Mouse (Mus musculus) MEL (cell line): ENCODE data around the gene Ppp1r18. TPM values are rescaled to one million over a fixed set of nuclear protein-coding genes. Genes with fewer than 3 reads are reported as not detected.

ENCODE experiments used
- DNase-seq: peaks from one replicate; pipeline ENCODE4 v3.0.0; 2011; ENCODE audit warnings: low read depth, low spot score
- H3K27ac ChIP-seq: 2 replicates; pipeline ENCODE4 v1.5.1; 2012; ENCODE audit warnings: low read depth, mild to moderate bottlenecking, control low read depth, low read length, moderate library complexity; ENCODE audit not compliant: control insufficient read depth
- H3K27me3 ChIP-seq, 2 experiments: fragments of 150-350 bp in 1 of 2; sonication (generic) in 1 of 2; 2 replicates each; pipeline ENCODE4 v1.6.1; 2012; ENCODE audit warnings: low read length in 2 of 2, mild to moderate bottlenecking in 2 of 2, improper control_type of control experiment in 1 of 2, moderate library complexity in 1 of 2; ENCODE audit not compliant: insufficient read depth in 2 of 2, control insufficient read depth in 1 of 2
- H3K36me3 ChIP-seq, 2 experiments: 2 replicates each; pipeline ENCODE4 v1.6.1; 2012 to 2014; ENCODE audit warnings: low read length in 2 of 2, improper control_type of control experiment in 1 of 2, inconsistent platforms in 1 of 2, mild to moderate bottlenecking in 1 of 2; ENCODE audit not compliant: insufficient read depth in 2 of 2, control insufficient read depth in 1 of 2
- H3K4me1 ChIP-seq, 2 experiments: fragments of 150-350 bp in 1 of 2; sonication (generic) in 1 of 2; 2 replicates each; pipeline ENCODE4 v1.6.1; 2012; ENCODE audit warnings: low read length in 2 of 2, improper control_type of control experiment in 1 of 2, mild to moderate bottlenecking in 1 of 2; ENCODE audit not compliant: insufficient read depth in 2 of 2, control insufficient read depth in 1 of 2
- H3K4me3 ChIP-seq, 2 experiments: fragments of 150-350 bp in 1 of 2; sonication (generic) in 1 of 2; 2 replicates each; pipeline ENCODE4 v1.5.1; 2012; ENCODE audit warnings: low read depth in 2 of 2, low read length in 2 of 2, mild to moderate bottlenecking in 2 of 2, moderate library complexity in 2 of 2, control low read depth in 1 of 2, improper control_type of control experiment in 1 of 2; ENCODE audit not compliant: control insufficient read depth in 1 of 2, insufficient read depth in 1 of 2
- H3K79me2 ChIP-seq: 2 replicates; pipeline ENCODE4 v1.6.1; 2012; ENCODE audit warnings: mild to moderate bottlenecking, low read length, moderate library complexity; ENCODE audit not compliant: control insufficient read depth, poor library complexity, insufficient read depth
- H3K9ac ChIP-seq: 2 replicates; pipeline ENCODE4 v1.6.1; 2012; ENCODE audit warnings: low read depth, mild to moderate bottlenecking, control low read depth, low read length, moderate library complexity; ENCODE audit not compliant: control insufficient read depth, poor library complexity, severe bottlenecking
- H3K9me3 ChIP-seq: fragments of 150-350 bp; sonication (generic); replicated peaks from 2 replicates; pipeline ENCODE4 v1.6.1; 2012; ENCODE audit warnings: mild to moderate bottlenecking, low read length, improper control_type of control experiment, moderate library complexity; ENCODE audit not compliant: insufficient read depth
- BHLHE40 ChIP-seq: IDR thresholded peaks from 2 replicates; pipeline ENCODE4 v1.6.1; 2012; ENCODE audit warnings: low read depth, mild to moderate bottlenecking, inconsistent platforms, low read length, improper control_type of control experiment, borderline replicate concordance
- CTCF ChIP-seq, 3 experiments: IDR thresholded peaks in 2 of 3; conservative IDR thresholded peaks in 1 of 3; 2 replicates each; pipeline ENCODE4 v1.5.1; 2011 to 2012; ENCODE audit warnings: low read length in 3 of 3, low read depth in 2 of 3, mild to moderate bottlenecking in 2 of 3, improper control_type of control experiment in 1 of 3, inconsistent platforms in 1 of 3, mixed read lengths in 1 of 3, moderate library complexity in 1 of 3; ENCODE audit not compliant: control insufficient read depth in 1 of 3, insufficient read depth in 1 of 3, poor library complexity in 1 of 3, severe bottlenecking in 1 of 3
- ELF1 ChIP-seq: IDR thresholded peaks from 2 replicates; pipeline ENCODE4 v1.6.1; 2014; ENCODE audit warnings: low read depth, mild to moderate bottlenecking, inconsistent platforms, low read length, improper control_type of control experiment, moderate library complexity
- GATA1 ChIP-seq: IDR thresholded peaks from 2 replicates; pipeline ENCODE4 v1.6.1; 2011; ENCODE audit warnings: low read depth, low read length, improper control_type of control experiment
- KAT2A ChIP-seq: conservative IDR thresholded peaks from 2 replicates; pipeline ENCODE4 v1.6.1; 2012; ENCODE audit warnings: low read depth, low read length, improper control_type of control experiment, inconsistent platforms
- MAZ ChIP-seq: IDR thresholded peaks from 2 replicates; pipeline ENCODE4 v1.6.1; 2012; ENCODE audit warnings: low read depth, mild to moderate bottlenecking, inconsistent platforms, low read length, improper control_type of control experiment
- MXI1 ChIP-seq: IDR thresholded peaks from 2 replicates; pipeline ENCODE4 v1.6.1; 2011; ENCODE audit warnings: mild to moderate bottlenecking, low read depth, low read length, improper control_type of control experiment
- MYB ChIP-seq: IDR thresholded peaks from 2 replicates; pipeline ENCODE4 v1.6.1; 2011; ENCODE audit warnings: mild to moderate bottlenecking, low read depth, low read length, improper control_type of control experiment
- NRF1 ChIP-seq: IDR thresholded peaks from 2 replicates; pipeline ENCODE4 v1.6.1; 2014; ENCODE audit warnings: low read depth, mild to moderate bottlenecking, inconsistent platforms, low read length, improper control_type of control experiment, moderate library complexity; ENCODE audit not compliant: poor library complexity, insufficient read depth, severe bottlenecking
- POLR2AphosphoS2 ChIP-seq: IDR thresholded peaks from 2 replicates; pipeline ENCODE4 v1.6.1; 2011; ENCODE audit warnings: low read length, improper control_type of control experiment
- RAD21 ChIP-seq: IDR thresholded peaks from 2 replicates; pipeline ENCODE4 v1.6.1; 2011; ENCODE audit warnings: mild to moderate bottlenecking, low read depth, low read length, improper control_type of control experiment
- RCOR1 ChIP-seq: IDR thresholded peaks from 2 replicates; pipeline ENCODE4 v1.6.1; 2012; ENCODE audit warnings: low read depth, mild to moderate bottlenecking, inconsistent platforms, low read length, improper control_type of control experiment
- SIN3A ChIP-seq: IDR thresholded peaks from 2 replicates; pipeline ENCODE4 v1.6.1; 2012; ENCODE audit warnings: low read length, improper control_type of control experiment, inconsistent platforms
- ZC3H11A ChIP-seq: IDR thresholded peaks from 2 replicates; pipeline ENCODE4 v1.6.1; 2012; ENCODE audit warnings: low read depth, mild to moderate bottlenecking, inconsistent platforms, low read length, improper control_type of control experiment
- ZKSCAN1 ChIP-seq: IDR thresholded peaks from 2 replicates; pipeline ENCODE4 v1.6.1; 2012; ENCODE audit warnings: low read depth, mild to moderate bottlenecking, inconsistent platforms, low read length, improper control_type of control experiment, moderate library complexity
- ZMIZ1 ChIP-seq: IDR thresholded peaks from 2 replicates; pipeline ENCODE4 v1.6.1; 2012; ENCODE audit warnings: low read depth, mild to moderate bottlenecking, inconsistent platforms, low read length, improper control_type of control experiment, moderate library complexity
- ZNF384 ChIP-seq: IDR thresholded peaks from 2 replicates; pipeline ENCODE4 v1.6.1; 2012; ENCODE audit warnings: low read depth, mild to moderate bottlenecking, inconsistent platforms, low read length, improper control_type of control experiment
- polyA plus RNA-seq, 2 experiments: library from polyadenylated mRNA; stranded (reverse) in 1 of 2; unstranded in 1 of 2; fragments of >175 nt in 1 of 2; fragments of >200 nt in 1 of 2; gene quantifications; 2 replicates each; pipeline versions ENCODE4 v1.2.1 to v1.2.4; 2012; ENCODE audit warnings: low replicate concordance in 2 of 2, low read depth in 1 of 2; ENCODE audit not compliant: insufficient read length in 2 of 2, insufficient read depth in 1 of 2, missing spikeins in 1 of 2
- total RNA-seq: library from RNA; depleted of rRNA; stranded (reverse); fragments of 300-350 nt; gene quantifications from 2 replicates; pipeline ENCODE4 v1.2.3, GENCODE M21; 2012

The Ppp1r18 gene
- total and polyA plus RNA-seq, 3 experiments = 10.1 to 36.2 TPM; not detected in 1

DNA sequence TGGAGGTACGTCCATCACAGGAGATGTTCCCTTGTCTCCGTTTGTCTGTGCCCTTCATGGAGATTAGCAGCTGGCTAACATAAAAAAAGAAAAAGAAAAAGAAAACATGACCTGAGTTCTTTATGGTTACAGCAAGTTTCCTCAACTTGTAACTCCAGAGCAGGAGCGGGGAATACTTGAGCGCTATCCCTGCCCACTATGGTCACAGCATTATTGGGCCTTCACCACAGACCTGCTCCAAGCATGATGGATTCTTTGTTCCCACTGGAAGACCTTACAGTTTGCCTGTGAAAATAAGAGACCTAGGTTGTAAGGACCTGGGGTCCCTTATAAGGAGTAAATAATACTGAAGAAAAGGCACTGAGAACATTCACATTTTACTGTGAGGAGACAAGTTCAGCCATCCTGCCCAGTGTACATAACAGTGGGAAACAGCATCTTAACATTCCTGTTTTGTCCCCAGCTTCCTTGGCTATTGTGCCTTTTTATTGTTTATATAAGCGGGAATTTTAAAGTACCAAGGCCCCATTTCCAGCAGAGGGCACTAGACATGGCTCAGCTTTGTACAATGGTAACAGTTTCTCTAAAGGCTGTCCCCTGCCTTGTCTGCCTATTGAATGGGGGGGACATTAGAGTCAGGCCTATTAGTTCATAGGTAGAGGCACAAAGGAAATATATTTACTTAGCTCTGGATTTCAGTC is 55.6 kb downstream of the Ppp1r18 start:
- TF ChIP-seq MYB = no peak
- peak in 2 of 3 experiments; percentile 32 to 63; a peak in 2 of 6 replicates for TF ChIP-seq CTCF (IDR thresholded peaks at IDR 0.05 in 2 of 3, conservative IDR thresholded peaks at IDR 0.05 in 1 of 3; ENCODE audit: control insufficient read depth in 1 of 3, insufficient read depth in 1 of 3, low read depth in 2 of 3, low read length in 3 of 3, poor library complexity in 1 of 3, severe bottlenecking in 1 of 3)
- DNase-seq = peak; percentile 71
- Histone ChIP-seq H3K36me3 (peaks cover 2 to 60% of the 10 kb centered on the region in 2 experiments), H3K27me3 (no peaks in the 10 kb centered on the region), H3K27ac (peak overlapping the region; percentile 90), H3K4me3 (no peak overlapping the region), H3K9ac (peak overlapping the region; percentile 66), H3K4me1 (peaks cover 14 to 51% of the 10 kb centered on the region in 2 experiments), H3K79me2 (peaks cover 27% of the 10 kb centered on the region), H3K9me3 (no peaks in the 10 kb centered on the region)

DNA sequence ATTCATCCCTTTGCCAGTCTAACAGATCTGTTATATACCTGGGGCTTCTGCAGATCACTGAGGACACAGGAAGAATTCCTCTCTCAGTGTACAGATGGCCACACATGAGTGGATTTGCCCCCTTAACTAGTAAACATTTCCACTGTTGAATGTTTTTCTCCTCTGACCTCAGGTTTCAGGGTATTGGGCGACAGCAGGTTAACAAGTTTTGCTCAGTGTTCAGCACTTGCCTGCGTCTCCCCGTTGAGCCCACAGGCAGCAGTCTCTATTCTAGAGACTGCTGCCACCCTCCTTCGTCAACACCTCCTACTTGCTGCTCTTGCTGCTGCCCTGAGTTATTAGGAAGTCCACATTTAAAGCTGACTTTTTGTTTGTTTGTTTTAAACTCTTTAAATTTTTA is 56.3 kb downstream of the Ppp1r18 start:
- H3K4me3 ChIP-seq = no peak overlapping the region
- H3K27ac ChIP-seq = peak overlapping the region; percentile 6; the same call in 1 of the 2 replicates
- no peak for TF ChIP-seq MXI1
- no peak for TF ChIP-seq NRF1
- no peak for TF ChIP-seq ZNF384
- TF ChIP-seq GATA1 = no peak
- TF ChIP-seq ZMIZ1 = no peak
- TF ChIP-seq ELF1 = no peak
- TF ChIP-seq BHLHE40 = no peak
- H3K4me1 ChIP-seq = peaks cover 21 to 58% of the 10 kb centered on the region in 2 experiments
- H3K9me3 ChIP-seq = no peaks in the 10 kb centered on the region
- H3K9ac ChIP-seq = peak overlapping the region; percentile 22; the same call in 1 of the 2 replicates
- H3K79me2 ChIP-seq = peaks cover 26% of the 10 kb centered on the region
- peaks cover 7 to 67% of the 10 kb centered on the region in 2 experiments for H3K36me3 ChIP-seq
- DNase-seq = no peak
- H3K27me3 ChIP-seq = no peaks in the 10 kb centered on the region

DNA sequence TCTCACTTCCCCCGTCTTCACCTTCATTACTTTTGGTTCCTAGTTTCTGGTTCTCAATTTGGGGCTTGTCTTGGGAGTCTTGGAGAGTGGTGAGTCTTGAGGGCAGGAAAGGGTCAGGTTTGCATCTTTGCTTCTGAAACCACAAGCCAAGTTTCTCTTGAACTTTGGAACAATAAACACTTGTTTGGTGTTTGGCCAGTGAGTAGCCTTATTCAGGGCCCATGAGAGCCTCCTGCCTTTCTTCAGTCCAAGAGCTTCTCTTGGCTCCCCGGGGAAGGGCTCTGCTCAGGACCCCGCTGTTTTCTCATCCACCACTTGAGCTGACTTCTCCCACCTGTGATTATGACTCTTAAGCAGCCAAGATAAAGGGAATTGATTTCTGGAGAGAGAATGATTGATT is 57.2 kb downstream of the Ppp1r18 start:
- Histone ChIP-seq H3K4me1 (peaks cover 24 to 62% of the 10 kb centered on the region in 2 experiments), H3K4me3 (no peak overlapping the region), H3K27ac (no peak overlapping the region), H3K9ac (no peak overlapping the region), H3K27me3 (no peaks in the 10 kb centered on the region), H3K79me2 (peaks cover 18% of the 10 kb centered on the region), H3K36me3 (peaks cover 8 to 71% of the 10 kb centered on the region in 2 experiments), H3K9me3 (no peaks in the 10 kb centered on the region)
- DNase-seq = peak; percentile 32
- TF ChIP-seq MAZ (no peak), ZC3H11A (no peak), SIN3A (no peak), ZKSCAN1 (no peak), POLR2AphosphoS2 (no peak), GATA1 (no peak), MYB (no peak), RAD21 (no peak), BHLHE40 (no peak), RCOR1 (no peak), KAT2A (no peak)
